Mouse (Mus musculus) embryo, embryonic 9.5 days (tissue): Measurements from ENCODE around the gene Npr3.

Experiments used
- DNase-seq: peaks from one replicate; pipeline ENCODE4 v3.0.0-alpha.2; 2017; ENCODE audit errors: extremely low spot score

The Npr3 gene

DNA sequence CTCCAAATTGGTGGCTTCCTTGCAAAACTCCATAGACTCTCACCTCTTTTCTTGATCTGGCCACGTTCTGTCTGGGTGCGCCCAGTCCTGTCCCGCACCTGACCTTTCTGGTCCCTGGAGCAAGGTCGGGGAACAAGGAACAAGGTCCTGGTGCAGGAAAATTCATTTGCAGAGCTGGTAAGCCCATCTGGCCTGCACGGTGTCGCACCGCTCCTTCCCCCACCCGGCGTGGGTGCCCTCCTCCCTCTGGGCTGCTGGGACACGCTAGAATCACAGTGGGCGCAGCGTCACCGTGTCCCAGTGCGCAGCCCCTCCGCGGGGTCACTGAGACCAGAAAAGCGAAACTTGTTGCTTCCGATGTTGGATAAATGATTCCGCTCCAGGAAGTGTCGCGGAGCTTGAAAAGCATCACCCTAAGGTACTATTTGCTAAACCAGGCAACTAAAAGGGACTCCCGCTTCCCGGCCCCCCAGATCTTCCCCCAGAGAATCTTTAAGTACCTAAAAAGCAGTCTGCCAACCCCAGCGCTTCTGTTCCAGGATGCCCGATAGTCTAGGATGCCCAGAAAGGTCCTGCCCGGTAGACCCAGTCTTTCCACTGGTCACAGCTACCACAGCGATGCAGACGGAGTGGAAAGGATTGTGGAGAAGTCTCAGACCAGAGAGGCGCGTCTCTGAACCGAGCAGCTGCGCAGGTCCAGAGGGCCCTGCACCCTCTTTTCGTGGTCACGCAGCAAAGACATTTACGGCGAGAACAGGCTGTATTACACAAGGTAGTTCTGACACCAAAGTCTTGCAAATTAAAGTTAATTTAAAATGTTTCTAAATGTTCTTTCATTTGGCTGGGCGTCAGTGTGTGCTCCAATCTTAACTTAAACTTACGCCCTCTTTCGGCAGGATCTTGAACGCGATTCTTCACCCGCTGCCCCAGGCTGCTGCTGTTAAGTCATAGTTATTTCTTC lies at the start of gene Npr3:
Gene Npr3 (minus strand): TSS at position 717 of the 961 bp plus-strand sequence.
- DNase-seq, result peak; percentile 71

DNA sequence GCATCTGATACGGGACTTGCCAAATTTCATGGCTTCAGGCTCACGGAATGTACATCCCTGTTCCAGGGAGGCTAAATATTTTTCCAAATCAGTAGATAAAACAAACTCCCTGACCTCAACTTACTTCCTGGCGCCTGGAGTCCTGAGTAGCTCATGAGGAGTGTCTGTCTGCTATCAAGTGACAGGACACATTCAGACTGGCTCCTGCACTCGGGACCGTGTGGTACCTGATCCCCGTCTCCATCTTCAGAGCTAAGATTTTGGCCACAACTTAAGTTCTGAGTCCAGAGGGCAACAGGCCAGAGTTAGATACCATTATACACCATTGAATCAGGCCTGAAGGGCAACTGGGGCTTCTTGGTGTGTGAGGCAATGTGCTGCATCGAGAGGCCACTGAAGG lies 49.0 kb upstream of the Npr3 start:
- no peak for DNase-seq

DNA sequence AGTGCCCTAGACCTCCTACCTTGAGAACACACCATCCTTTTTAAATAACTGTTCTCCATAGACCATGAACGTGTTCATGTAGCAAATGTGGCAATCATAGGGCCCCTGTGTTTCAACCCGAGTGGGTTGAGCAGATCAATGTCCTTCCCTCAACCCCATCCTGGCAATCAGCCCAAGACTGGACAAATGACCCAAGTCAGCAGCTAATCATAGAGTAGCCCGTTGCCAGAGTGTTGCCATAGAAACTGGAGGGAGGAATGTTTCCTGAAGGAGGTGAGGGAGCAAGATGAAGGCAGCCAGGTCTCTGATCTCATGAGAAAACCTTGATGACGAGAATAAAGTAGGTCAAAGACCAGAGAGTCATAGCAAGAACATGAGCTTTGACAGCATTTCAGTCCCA lies 47.1 kb upstream of the Npr3 start:
- no peak for DNase-seq

DNA sequence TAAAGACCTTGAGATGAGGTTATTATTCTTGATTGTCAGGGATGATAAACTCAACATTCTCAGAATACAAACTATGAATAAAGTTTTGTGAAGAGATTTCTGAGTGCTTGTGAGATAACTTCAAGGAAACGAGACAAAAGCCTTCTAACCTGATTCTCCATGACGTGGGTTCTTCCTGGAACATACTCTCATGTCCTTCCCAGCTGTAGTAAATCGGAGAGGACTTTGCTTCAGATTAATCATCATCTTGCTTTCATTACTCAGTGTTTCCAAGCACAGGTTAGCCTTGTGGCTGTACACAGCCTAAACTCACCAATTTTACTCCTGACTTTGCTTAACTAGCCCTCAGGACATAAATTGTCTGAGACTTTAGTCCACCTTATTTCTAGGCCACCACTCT lies 45.1 kb upstream of the Npr3 start:
- DNase-seq, result no peak

DNA sequence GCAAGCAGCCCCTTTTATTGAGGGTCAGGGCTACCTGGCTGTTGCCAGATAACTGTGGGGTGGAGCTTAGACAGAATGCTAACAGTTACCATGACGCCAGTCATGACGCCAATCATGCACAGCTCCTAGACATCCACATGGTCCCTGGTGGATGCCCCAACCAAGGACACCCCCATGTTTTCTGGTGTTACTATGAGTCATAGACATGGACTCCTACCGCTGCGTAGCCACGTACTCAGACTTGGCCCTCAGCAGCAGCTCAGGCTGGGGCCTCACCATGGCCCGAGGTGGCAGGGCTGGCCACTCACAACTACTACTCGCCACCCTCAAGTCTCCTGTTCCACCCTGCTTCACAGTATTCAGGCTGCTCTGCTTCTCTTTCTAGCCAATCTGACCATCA lies 44.1 kb upstream of the Npr3 start:
- DNase-seq, result no peak

DNA sequence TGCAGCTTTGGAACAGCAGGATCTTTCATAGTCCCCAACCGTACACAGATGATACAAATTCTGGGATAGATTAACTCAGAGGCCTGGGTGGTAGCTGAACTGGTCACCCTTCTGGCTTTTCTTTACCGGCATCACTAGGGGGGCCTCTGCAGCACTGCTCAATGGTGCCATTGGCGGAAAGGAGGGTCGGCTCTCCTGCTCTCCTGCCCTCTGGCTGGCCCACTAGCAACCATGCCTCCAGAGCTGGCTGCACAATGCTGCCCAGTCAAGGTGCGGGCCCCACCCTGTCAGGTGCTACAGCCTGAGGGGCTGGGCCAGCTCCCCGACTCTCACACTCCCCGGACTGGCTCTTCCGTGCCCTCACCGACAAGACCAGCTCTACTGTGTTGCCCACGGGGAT lies 43.1 kb upstream of the Npr3 start:
- DNase-seq, result no peak

DNA sequence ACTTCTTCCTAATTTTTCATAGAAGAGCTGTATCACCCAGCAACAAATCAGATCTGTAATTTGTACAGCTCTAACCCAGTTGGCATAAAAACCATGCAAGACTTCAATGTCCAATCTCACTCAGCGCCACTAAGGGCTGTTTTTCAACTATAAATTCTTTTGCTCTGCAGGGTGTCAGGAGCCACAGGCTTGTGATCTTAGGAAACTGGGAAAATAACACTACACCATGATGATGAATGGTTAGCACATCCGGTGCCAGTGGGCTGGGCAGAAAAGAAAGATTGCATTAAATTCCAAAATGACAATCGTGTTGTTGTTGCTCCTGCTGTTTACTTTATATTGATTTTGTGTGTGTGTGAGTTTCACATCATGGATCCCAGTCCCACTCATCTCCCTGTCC lies 42.4 kb upstream of the Npr3 start:
- DNase-seq, result no peak

DNA sequence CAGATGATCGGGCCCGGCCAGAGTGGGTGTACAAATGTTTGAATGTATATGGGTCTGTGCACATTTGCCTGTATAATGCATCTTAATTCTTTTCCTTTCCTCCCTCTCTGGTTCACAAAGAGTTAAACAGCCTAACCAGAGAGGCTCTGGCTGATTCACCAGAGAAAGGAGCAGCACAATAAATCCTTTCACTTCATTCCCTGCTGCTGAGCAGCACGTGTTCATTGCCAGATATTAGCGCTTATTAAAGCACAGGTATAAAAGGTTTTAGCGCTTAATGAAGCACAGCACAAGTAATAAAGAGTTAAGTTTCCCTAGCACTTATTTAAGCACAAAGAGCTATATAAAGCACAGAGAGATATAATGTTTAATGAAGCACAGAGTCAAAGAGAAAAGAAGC lies 33.8 kb upstream of the Npr3 start:
- DNase-seq, result no peak

DNA sequence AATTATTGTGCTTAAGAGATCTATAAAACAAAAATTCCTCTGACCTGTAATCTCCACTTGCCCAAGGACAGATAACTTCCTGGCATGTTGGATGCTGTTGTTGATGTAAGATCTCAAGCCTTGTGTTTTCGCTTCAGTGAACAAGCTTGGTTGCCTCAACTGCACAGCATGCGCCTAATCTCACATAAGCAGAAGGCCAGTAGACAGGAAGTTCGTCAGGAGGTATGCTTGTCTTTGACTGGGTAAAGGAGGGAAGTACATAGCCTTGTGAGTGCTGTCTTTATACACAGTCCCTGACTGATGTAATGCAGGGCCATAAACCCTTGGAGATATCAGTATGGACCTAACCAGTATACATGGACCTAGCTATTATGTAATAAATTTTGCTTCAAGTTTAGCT lies 20.7 kb upstream of the Npr3 start:
- no peak for DNase-seq

DNA sequence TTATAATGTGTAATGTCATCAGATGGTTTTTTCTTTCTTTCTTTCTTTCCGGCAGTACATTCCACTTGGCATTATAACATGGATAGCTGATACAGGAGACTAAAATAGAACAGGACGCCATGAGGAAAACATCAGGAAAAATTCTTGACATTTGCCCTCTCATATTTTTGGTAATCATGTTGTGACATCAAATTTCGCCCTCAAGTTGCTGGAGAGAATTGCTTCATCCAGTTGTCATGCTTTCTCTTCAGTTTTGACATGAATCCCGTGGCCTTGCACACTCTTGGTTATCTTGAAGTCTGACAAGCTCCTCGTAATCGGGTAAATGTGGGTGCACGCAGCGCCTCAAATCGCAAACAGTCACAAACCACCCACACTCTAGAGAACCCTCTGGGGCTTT lies 7.0 kb upstream of the Npr3 start:
- no peak for DNase-seq

DNA sequence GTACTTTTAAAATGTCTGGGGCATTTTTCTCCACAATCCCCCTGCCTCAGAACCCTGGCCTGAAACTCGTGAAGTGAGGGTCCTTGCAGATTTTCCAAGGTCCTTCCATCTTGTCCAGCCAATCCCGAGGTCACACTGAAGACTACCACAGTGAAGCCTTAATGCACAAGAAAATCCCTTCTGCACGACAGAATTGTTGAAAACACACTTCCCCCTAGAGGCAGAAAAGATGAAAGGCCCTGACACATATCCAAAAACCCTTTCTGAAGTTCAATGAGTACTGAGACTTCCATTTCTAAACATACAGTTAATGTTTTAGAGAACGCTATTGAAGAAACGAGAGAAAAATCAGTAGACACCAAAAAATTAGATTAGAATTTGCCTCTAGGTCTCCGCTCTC lies 2.8 kb upstream of the Npr3 start:
- DNase-seq, result peak; percentile 19

DNA sequence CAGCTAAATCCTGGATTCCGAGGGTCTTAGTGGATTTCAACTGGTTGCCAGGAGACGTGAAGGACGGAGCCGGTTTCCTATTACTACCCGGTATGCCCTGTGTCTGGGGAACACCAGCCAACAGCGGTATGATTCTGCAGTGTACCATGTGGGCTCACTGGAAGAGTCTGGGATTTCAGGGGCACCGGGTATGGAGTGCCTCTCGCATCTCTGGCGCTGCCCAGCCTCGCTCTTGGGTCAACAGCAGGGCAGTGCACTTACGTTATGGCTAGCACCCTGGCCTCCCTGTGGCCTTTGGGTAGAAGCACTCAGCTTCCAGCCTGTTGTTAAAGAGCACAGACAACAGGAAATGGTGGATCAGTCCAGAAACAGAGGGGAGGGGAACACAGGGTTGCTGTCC lies 1.1 kb upstream of the Npr3 start:
- peak; percentile 51 for DNase-seq

DNA sequence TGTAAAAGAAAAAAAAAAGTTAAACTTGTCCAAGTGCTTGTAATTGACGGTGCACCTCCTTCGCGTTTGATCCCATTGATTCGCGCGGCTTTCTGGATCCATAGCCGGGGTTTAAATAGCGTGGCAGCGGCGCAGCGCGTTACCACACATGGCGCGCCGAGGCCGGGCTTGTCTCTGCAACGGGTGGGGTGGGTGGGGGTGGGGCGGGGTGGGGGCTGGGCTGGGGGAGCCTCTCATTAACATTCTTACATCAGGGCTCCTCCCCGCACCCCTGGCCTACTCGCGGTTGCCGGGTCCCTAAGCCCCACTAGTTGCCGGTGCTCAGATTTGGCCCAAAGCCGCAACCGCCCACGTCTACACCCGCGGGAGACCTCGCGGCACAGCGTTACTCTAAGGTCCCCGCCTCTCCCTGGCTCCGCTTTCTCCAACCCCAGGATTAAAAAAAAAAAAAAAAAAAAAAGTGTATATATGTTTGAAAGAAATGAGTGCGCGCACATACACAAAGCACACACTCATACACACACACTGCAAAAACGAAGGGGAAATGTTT lies 991 bp downstream of the Npr3 start:
- peak; percentile 54 for DNase-seq

DNA sequence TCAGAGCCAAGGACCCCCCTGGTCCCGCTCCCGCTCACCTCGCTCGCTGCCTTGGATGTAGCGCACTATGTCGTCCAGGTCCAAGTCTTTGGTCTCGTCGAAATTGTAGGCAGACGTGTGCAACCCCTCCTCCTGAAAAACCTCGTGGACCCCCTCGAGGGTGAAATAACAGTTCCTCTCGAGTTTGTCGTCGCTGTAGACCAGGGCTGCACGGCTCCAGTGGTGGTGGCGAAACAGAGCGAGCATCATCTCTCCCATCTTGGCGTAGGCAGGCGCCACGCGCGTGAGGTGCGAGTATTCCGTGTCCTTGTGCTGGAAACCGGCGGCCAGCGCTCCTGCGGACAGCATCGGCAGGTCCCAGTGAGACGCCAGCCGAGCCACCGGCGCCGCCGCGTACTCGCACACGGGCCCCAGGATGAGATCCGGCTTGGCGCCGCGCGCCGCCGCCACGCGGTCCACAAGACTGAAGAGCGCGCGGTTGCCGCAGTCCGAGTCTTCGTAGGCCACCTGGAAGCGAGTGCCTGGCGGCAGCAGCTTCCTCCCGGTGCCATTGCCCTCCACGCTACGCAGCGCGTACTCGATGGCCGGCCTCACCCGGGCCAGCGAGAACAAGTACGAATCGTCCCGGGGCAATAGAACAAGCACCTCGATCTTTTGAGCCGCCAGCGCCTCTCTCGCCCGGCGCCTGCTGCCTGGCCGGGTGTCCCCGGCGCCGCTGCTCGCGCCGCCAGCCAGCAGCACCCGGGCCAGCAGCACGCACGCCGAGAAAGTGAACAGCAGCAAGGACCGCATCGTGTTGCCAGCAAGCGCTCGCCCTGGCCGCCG lies 2.0 kb downstream of the Npr3 start:
- peak; percentile 66 for DNase-seq

DNA sequence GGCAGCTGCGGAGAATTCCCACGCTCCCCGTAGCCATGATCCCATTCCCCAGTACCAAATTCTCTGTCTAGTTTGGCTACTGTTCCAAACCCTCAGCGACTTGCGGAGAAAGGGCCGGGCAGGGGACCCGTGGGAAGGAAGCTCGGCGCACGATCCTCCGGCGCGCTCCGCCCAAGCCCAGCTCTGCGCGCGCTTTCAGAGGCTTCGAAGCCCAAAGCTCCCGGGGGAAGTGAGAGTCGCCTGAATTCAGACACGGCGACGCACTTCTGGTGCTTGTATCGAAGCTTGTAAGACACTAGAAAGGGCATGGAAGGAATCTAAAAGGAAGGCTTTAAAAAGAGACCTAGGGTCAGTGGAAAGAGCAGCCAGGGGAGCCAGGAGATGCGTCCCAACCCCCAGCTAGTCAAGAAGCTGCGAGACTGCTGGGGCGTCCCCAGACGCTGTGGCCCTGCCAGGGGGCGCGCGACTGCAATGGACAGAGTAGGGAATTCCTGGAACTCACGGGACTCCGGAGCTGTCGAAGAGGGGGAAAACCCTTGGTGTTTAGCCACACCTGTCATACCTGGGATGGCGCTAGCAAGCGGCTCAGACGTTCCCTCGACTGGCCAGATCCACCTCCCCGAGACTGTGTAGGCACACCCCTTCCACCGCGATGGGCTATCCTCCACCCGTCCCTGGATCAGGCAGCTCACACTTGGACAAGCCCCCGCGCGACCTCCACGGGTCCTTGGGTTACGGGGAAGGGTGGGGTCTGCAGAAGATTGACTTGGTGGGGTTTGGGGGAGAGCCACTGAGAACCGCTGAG lies 2.8 kb downstream of the Npr3 start:
- DNase-seq, result peak; percentile 61

DNA sequence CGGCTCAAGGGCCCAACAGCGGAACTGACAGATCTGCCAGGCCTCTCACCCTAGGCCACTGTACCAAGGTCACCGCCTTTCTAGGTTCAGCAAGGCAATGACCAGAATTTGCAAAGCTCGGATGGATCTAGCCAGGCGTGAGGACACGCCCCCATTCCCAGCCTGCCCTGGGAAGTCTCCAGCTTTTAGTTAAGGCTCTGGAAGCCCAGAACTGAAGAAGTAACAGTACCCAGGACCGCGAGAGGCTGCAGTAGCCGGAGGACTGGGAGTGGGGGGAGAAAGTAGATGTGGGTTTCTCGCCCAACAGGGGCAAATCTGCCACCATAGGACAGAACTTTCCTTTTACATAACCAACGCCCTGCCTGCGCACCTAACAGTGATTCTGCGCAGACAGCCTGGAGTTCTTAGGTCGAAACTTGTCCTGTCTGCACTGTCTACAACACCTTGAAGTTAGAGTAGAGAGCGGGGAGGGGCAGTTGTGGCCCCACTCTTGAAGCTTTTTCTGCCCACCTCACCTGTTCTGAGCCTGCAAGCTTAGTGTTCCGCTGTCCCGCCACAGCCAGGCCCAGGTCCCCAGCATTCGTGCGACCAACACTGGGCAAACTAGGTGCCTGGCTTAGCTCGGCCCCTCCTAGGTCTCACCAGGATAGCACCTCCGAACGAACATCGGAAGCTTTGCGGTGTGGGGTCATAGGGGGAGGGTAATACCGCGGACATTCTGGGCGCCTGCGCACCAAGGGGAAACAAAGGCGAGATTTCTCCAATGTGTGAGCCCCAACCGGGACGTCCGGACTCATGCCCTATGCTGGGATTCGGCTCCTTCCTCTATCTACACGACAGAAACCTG lies 3.7 kb downstream of the Npr3 start:
- DNase-seq, result peak; percentile 44

DNA sequence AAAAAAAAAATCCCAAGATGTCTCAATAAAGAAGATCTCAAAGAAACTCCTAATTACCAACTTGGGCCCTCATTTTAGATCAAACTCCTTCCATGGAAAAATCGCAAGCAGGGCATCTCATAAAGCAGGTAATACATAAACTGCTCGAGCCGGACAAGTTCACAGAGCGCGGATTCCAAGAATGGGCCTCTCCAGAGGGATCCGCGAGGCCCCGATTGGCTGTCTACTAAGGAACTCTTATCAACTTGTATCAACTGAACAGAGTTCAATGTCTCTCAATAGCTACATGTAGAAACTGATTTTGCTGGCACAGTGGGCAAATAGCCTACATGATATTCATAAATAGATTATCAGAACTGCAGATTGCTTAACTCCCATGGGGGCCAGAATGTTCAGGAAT lies 9.5 kb downstream of the Npr3 start:
- no peak for DNase-seq

DNA sequence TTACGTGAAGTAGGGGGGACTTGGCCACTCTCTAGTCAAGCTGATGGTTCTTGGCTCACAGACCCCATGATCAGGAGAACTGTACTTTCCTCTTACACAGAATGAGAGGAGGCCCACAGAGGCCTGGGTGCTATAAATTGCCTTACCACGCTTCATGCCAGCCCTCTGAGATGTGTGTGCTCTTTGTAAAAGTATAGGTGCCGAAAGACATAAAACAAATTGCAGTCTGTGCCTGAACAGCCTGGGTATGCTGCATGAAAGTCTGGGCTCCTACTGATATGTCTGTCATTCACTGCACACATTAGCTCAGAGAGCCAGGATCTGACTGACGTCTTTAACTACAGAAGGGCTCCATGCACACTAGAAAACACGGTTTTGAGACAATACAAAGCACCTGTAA lies 9.9 kb downstream of the Npr3 start:
- no peak for DNase-seq

DNA sequence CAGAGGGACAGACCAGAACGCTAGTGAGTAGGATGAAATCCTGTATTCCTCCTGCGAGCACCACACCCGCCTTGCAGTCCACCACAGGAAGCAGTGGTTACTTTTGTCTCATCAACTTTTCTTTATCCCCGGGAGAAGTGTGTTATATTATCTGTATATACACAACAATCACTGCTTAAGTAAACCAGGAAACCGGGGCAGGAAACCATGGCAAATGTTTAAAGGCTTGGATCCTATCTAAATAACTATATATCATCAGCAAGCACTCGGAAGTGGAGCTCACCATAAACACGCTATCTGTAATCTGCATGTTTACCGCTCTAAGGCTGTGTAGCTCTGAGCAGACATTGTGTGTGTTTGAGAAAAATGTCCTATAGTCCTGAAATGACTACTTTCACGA lies 13.1 kb downstream of the Npr3 start:
- no peak for DNase-seq

DNA sequence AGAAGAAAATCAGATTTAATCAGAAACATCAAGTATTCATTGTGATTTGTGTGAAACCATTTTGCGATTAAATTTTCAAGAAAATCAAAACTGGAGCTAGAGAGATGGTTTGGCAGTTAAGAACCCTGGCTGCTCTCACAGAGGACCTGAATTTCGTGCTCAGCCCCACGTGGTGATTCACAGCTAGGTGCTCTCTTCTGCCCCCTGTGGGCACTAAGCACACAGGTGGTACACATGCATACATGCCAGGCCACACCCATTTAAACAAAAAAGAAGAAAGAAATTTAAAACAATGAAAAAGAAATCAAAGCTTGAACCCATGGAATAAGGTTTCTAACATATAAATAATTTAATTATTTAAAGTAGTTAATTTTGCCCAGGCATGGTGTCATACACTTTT lies 15.7 kb downstream of the Npr3 start:
- no peak for DNase-seq
